Mouse (Mus musculus) heart, adult 2 months (tissue): ENCODE measurements at regions not wholly inside any gene's neighbourhood (a gene's known extent, or its start where the extent isn't known, plus 50 kb on each side); places are given as distances from the start of the nearest gene placed in this dataset.

Experiments used
- DNase-seq, 2 experiments: peaks; one replicate each; pipeline ENCODE4 v3.0.0; 2021
- H3K27ac ChIP-seq: fragments of 200-600 bp; 2 replicates; pipeline ENCODE4 v1.8.1; 2022
- H3K27me3 ChIP-seq: fragments of 200-500 bp; 2 replicates; pipeline ENCODE4 v1.6.1; 2012; ENCODE audit warnings: mild to moderate bottlenecking, low read length, inconsistent platforms, mixed read lengths; ENCODE audit not compliant: control insufficient read depth, insufficient read depth
- H3K36me3 ChIP-seq: fragments of 200-500 bp; 2 replicates; pipeline ENCODE4 v1.6.1; 2012; ENCODE audit warnings: low read length, inconsistent platforms; ENCODE audit not compliant: control insufficient read depth, insufficient read depth
- H3K4me1 ChIP-seq: fragments of 200-500 bp; 2 replicates; pipeline ENCODE4 v1.6.1; 2011; ENCODE audit warnings: low read length; ENCODE audit not compliant: control insufficient read depth, insufficient read depth
- H3K4me3 ChIP-seq: fragments of 200-600 bp; 2 replicates; pipeline ENCODE4 v1.8.1; 2022
- H3K79me2 ChIP-seq: fragments of 200-500 bp; replicated peaks from 2 replicates; pipeline ENCODE4 v1.6.1; 2012; ENCODE audit warnings: mild to moderate bottlenecking, inconsistent platforms, low read length, moderate library complexity, mixed read lengths; ENCODE audit not compliant: control insufficient read depth, insufficient read depth
- H3K9ac ChIP-seq: fragments of 200-500 bp; 2 replicates; pipeline ENCODE4 v1.6.1; 2012; ENCODE audit warnings: low read depth, mild to moderate bottlenecking, control low read depth, inconsistent platforms, low read length, mixed read lengths
- CTCF ChIP-seq: fragments of 200-600 bp; IDR thresholded peaks from 2 replicates; pipeline ENCODE4 v1.8.1; 2022; ENCODE audit warnings: antibody characterized with exemption, mild to moderate bottlenecking, moderate library complexity
- EP300 ChIP-seq: fragments of 200-500 bp; IDR thresholded peaks from 2 replicates; pipeline ENCODE4 v1.6.1; 2011; ENCODE audit warnings: low read depth, low read length, control low read depth; ENCODE audit not compliant: insufficient read depth
- POLR2A ChIP-seq: fragments of 200-500 bp; IDR thresholded peaks from 2 replicates; pipeline ENCODE4 v1.6.1; 2011; ENCODE audit warnings: mild to moderate bottlenecking, low read depth, low read length, control low read depth; ENCODE audit not compliant: insufficient read depth
- WGBS: fragments of 180-500 bp; shearing (Covaris S2); methylation state at CpG from one replicate; pipeline ENCODE4 v1.1.7; 2018; 5-methylcytosine and 5-hydroxymethylcytosine counted together
- intact Hi-C: fragments of 180-260 bp; cut with DNase I; formaldehyde crosslinking; loops from one replicate; pipeline ENCODE4 v1.15.1; 2025

DNA sequence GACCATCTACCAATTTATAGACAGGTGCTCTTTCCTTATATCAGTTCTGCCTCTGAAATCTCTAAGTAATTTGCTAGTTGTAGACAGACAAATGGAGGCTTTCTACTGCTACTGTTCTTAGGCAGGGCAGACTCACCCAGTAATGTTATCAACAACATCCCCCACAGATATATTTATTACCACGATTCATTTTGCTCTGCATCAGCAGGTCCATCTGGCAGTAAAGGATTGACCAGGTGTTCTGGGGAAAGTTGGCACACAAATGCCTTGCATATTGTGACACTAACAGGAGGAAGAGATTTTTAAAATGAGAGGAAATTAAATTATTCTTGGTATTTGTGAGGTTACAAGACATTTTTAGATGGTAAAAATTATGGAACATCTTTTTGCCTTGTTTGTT lies 627.3 kb upstream of the Tmprss15 start:
- Histone ChIP-seq H3K4me1 (no peaks in the 10 kb centered on the region), H3K27ac (no peak overlapping the region), H3K4me3 (no peak overlapping the region), H3K36me3 (no peaks in the 10 kb centered on the region), H3K27me3 (no peaks in the 10 kb centered on the region), H3K79me2 (no peaks in the 10 kb centered on the region), H3K9ac (no peak overlapping the region)
- WGBS = 61% methylated on average over 1 of the region's 1 CpGs
- TF ChIP-seq POLR2A (no peak), EP300 (no peak), CTCF (no peak)
- intact Hi-C loops = no loop called here
- no peak for DNase-seq

- WGBS = 58% methylated on average over 2 of the region's 2 CpGs
- Histone ChIP-seq H3K4me3 (no peak overlapping the region), H3K9ac (no peak overlapping the region), H3K27me3 (no peaks in the 10 kb centered on the region), H3K36me3 (no peaks in the 10 kb centered on the region), H3K4me1 (no peaks in the 10 kb centered on the region), H3K27ac (no peak overlapping the region), H3K79me2 (no peaks in the 10 kb centered on the region)
- TF ChIP-seq POLR2A = no peak
- intact Hi-C loops = no loop called here
- no peak for DNase-seq
These were observed 601.5 kb upstream of the Tmprss15 start for GRCm38 (mm10) chr16:79692444-79692843.

DNA sequence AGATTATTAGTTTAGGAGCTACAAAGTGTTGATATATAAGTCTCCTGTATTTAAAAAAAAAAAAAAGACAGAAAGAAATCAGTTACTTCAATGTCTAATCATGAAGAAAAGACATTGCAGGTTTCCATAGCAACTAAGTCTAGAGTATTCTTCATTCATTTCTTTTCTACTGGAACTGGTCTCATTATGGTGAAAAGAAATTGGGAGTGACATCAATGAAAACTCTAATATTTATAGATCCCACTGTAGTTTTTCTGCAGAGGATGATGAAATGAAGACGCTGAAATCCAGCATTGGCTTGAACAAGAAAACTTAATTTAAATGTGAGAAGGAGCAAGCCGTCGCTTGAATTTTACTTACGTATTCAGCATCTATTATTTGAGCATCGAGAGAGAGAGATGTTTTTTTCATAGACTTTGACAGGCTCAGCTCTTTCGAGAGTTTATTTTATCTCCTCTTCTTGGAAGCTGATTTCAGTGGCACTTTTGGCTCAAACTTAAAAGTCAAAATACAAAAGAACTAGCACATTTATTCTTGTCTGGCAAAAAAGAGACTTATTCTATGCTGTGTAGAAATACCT lies 560.4 kb upstream of the Tmprss15 start:
- Histone ChIP-seq H3K4me1 (no peaks in the 10 kb centered on the region), H3K79me2 (no peaks in the 10 kb centered on the region), H3K9ac (no peak overlapping the region), H3K27ac (no peak overlapping the region), H3K4me3 (no peak overlapping the region), H3K27me3 (no peaks in the 10 kb centered on the region), H3K36me3 (no peaks in the 10 kb centered on the region)
- no peak for TF ChIP-seq EP300
- no peak for TF ChIP-seq POLR2A
- no peak for TF ChIP-seq CTCF
- WGBS = 68% methylated on average over 6 of the region's 6 CpGs
- intact Hi-C loops = no loop called here
- no peak for DNase-seq

DNA sequence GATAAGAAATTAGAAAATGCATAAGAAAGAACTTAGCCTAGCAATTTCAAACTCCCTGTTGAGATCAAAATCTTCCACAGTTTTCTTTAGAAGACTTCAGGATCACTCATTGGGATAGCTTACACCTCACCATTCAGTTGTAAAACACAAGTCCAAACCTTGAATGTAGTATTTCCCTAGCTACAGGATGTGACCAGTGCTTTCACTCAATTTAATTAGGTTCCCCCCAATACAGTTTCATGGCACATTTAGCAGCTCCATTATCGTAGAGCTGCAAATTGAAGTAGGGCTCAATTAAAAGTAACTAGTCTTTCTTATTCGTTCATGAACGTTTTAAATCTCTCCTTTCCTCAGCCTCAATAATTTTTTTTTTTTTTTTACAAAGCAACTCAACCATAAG lies 550.0 kb upstream of the Tmprss15 start:
- 63% methylated on average over 3 of the region's 3 CpGs for WGBS

DNA sequence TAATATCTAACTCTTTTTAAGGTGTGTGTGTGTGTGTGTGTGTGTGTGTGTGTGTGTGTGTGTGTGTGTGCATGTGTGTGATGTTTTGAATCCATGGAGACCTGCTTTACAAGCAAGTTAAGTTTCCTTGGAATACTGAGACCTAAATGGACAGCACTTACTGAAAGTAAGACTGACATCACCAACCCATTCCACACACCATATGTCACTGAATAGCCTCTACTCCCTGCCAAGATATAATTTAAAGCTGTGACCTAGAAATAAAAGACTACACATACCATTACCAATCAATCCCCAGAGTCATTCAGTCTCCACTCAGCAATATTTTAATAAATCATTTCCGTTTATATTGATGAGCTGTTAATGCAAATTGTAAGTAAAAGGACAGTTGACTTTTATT lies 536.2 kb upstream of the Tmprss15 start:
- no peak for TF ChIP-seq EP300
- Histone ChIP-seq H3K4me1 (no peaks in the 10 kb centered on the region), H3K36me3 (no peaks in the 10 kb centered on the region), H3K79me2 (no peaks in the 10 kb centered on the region), H3K27me3 (no peaks in the 10 kb centered on the region), H3K27ac (no peak overlapping the region), H3K9ac (no peak overlapping the region), H3K4me3 (no peak overlapping the region)
- intact Hi-C loops = no loop called here
- WGBS = 39% methylated on average over 1 of the region's 1 CpGs
- no peak for DNase-seq

More for the DNA sequence above, 550.0 kb upstream of the Tmprss15 start:
- Histone ChIP-seq H3K4me3 (no peak overlapping the region), H3K36me3 (no peaks in the 10 kb centered on the region), H3K79me2 (no peaks in the 10 kb centered on the region), H3K27me3 (no peaks in the 10 kb centered on the region), H3K4me1 (no peaks in the 10 kb centered on the region), H3K9ac (no peak overlapping the region), H3K27ac (no peak overlapping the region)
- intact Hi-C loops = no loop called here
- TF ChIP-seq EP300 (no peak), POLR2A (no peak), CTCF (no peak)
- DNase-seq = no peak

- intact Hi-C loops = no loop called here
- H3K9ac ChIP-seq = no peak overlapping the region
- H3K27ac ChIP-seq = no peak overlapping the region
- no peaks in the 10 kb centered on the region for H3K79me2 ChIP-seq
- no peak for DNase-seq
- H3K36me3 ChIP-seq = no peaks in the 10 kb centered on the region
- 80% methylated on average over 5 of the region's 5 CpGs for WGBS
- no peak overlapping the region for H3K4me3 ChIP-seq
- no peaks in the 10 kb centered on the region for H3K4me1 ChIP-seq
- TF ChIP-seq CTCF = no peak
- no peak for TF ChIP-seq EP300
- TF ChIP-seq POLR2A = no peak
- H3K27me3 ChIP-seq = no peaks in the 10 kb centered on the region
These were observed 520.1 kb upstream of the Tmprss15 start for GRCm38 (mm10) chr16:79611002-79611401.
